Mouse (Mus musculus) telencephalon, adult 2 months (tissue): ENCODE data around the gene Morn1.

Experiments used
- DNase-seq: peaks from one replicate; pipeline ENCODE4 v3.0.0-alpha.2; 2011; ENCODE audit warnings: low read depth, low spot score

Morn1 gene

GRCm38 (mm10) chr4:155139281-155140045, 53.1 kb downstream of the Morn1 start:
- no peak for DNase-seq

- no peak for DNase-seq
Observed at GRCm38 (mm10) chr4:155140150-155140549, 53.8 kb downstream of the Morn1 start.

GRCm38 (mm10) chr4:155140795-155141265, 54.5 kb downstream of the Morn1 start:
- DNase-seq = no peak

- DNase-seq = no peak
Observed at GRCm38 (mm10) chr4:155142836-155143235, 56.5 kb downstream of the Morn1 start.

- DNase-seq = no peak
Observed at GRCm38 (mm10) chr4:155143411-155143810, 57.0 kb downstream of the Morn1 start.

- peak; percentile 32 for DNase-seq
Observed at GRCm38 (mm10) chr4:155143871-155144502, 57.6 kb downstream of the Morn1 start.

- DNase-seq = no peak
Observed at GRCm38 (mm10) chr4:155144548-155145180, 58.3 kb downstream of the Morn1 start.

- DNase-seq = no peak
Observed at GRCm38 (mm10) chr4:155146107-155146823, 59.9 kb downstream of the Morn1 start.

- no peak for DNase-seq
Observed at GRCm38 (mm10) chr4:155148453-155148852, 62.1 kb downstream of the Morn1 start.

GRCm38 (mm10) chr4:155148910-155149698, 62.7 kb downstream of the Morn1 start:
- no peak for DNase-seq

- DNase-seq = no peak
Observed at GRCm38 (mm10) chr4:155149941-155150275, 63.5 kb downstream of the Morn1 start.

- no peak for DNase-seq
Observed at GRCm38 (mm10) chr4:155150276-155151113, 64.1 kb downstream of the Morn1 start.

- DNase-seq = no peak
Observed at GRCm38 (mm10) chr4:155151221-155151788, 64.9 kb downstream of the Morn1 start.

- DNase-seq = no peak
Observed at GRCm38 (mm10) chr4:155151845-155152244, 65.5 kb downstream of the Morn1 start.

GRCm38 (mm10) chr4:155152476-155152875, 66.1 kb downstream of the Morn1 start:
- no peak for DNase-seq

GRCm38 (mm10) chr4:155153389-155154072, 67.2 kb downstream of the Morn1 start:
- DNase-seq = no peak

GRCm38 (mm10) chr4:155154986-155155385, 68.6 kb downstream of the Morn1 start:
- no peak for DNase-seq

GRCm38 (mm10) chr4:155156734-155157133, 70.4 kb downstream of the Morn1 start:
- DNase-seq = no peak

GRCm38 (mm10) chr4:155157871-155158542, 71.6 kb downstream of the Morn1 start:
- no peak for DNase-seq
